Mouse (Mus musculus) heart, embryonic 11.5 days (tissue): Measurements from ENCODE around the gene Tubgcp2. TPM values are rescaled to one million over a fixed set of nuclear protein-coding genes. Genes with fewer than 3 reads are reported as not detected.

Experiments used
- ATAC-seq: fragments of 200-750 bp; cut with Nextera tagmentation; replicated peaks from 2 replicates; pipeline ENCODE4 v1.8.0; 2017; ENCODE audit warnings: moderate library complexity; ENCODE audit not compliant: insufficient number of reproducible peaks, low FRiP score, low TSS enrichment
- H3K27ac ChIP-seq: fragments of 300-500 bp; sonication (generic); 2 replicates; pipeline ENCODE4 v1.5.1; 2014; ENCODE audit warnings: mild to moderate bottlenecking, low read depth, low read length
- H3K27me3 ChIP-seq: fragments of 300-500 bp; sonication (generic); 2 replicates; pipeline ENCODE4 v1.6.1; 2014; ENCODE audit warnings: mild to moderate bottlenecking, low read length, mixed read lengths; ENCODE audit not compliant: control insufficient read depth, insufficient read depth
- H3K36me3 ChIP-seq: fragments of 300-500 bp; sonication (generic); 2 replicates; pipeline ENCODE4 v1.6.1; 2014; ENCODE audit warnings: mild to moderate bottlenecking, low read length, moderate library complexity, mixed read lengths; ENCODE audit not compliant: control insufficient read depth, insufficient read depth
- H3K4me1 ChIP-seq: fragments of 300-500 bp; sonication (generic); 2 replicates; pipeline ENCODE4 v1.6.1; 2014; ENCODE audit warnings: low read length; ENCODE audit not compliant: control insufficient read depth, insufficient read depth
- H3K4me2 ChIP-seq: fragments of 300-500 bp; sonication (generic); 2 replicates; pipeline ENCODE4 v1.6.1; 2014; ENCODE audit warnings: mild to moderate bottlenecking, moderate library complexity
- H3K4me3 ChIP-seq: fragments of 300-500 bp; sonication (generic); 2 replicates; pipeline ENCODE4 v1.5.1; 2014; ENCODE audit warnings: low read depth, low read length
- H3K9ac ChIP-seq: fragments of 300-500 bp; sonication (generic); 2 replicates; pipeline ENCODE4 v1.6.1; 2014; ENCODE audit warnings: mild to moderate bottlenecking, low read depth, low read length, moderate library complexity
- H3K9me3 ChIP-seq: fragments of 300-500 bp; sonication (generic); replicated peaks from 2 replicates; pipeline ENCODE4 v1.6.1; 2016; ENCODE audit warnings: low read length; ENCODE audit not compliant: control insufficient read depth
- WGBS: fragments of 180-500 bp; shearing (Covaris S2); extraction: QIAGEN DNeasy Blood & Tissue Kit; methylation state at CpG from one replicate; pipeline ENCODE4 v1.1.7; 2014; ENCODE audit not compliant: insufficient replicate concordance; 5-methylcytosine and 5-hydroxymethylcytosine counted together
- polyA plus RNA-seq: library from polyadenylated mRNA; unstranded; fragments of >200 nt; fragmentation: Nextera tagmentation; extraction: Ambion mirVana; gene quantifications from 2 replicates; pipeline ENCODE4 v1.2.1, GENCODE M21; 2014

Tubgcp2 gene
- polyA plus RNA-seq, 1 experiment from 2014 or later, result 37.3 TPM

GRCm38 (mm10) chr7:139970216-139970919 is 66.1 kb downstream of the Tubgcp2 start:
- Histone ChIP-seq H3K4me2 (no peak overlapping the region), H3K27ac (no peak overlapping the region), H3K27me3 (peaks cover 31% of the 10 kb centered on the region), H3K9me3 (no peaks in the 10 kb centered on the region), H3K4me3 (no peak overlapping the region), H3K9ac (no peak overlapping the region), H3K4me1 (no peaks in the 10 kb centered on the region), H3K36me3 (no peaks in the 10 kb centered on the region)
- no peak for ATAC-seq
- 80% methylated on average over 10 of the region's 10 CpGs for WGBS

- Histone ChIP-seq H3K27me3 (peaks cover 31% of the 10 kb centered on the region), H3K4me2 (no peak overlapping the region), H3K27ac (no peak overlapping the region), H3K4me3 (no peak overlapping the region), H3K36me3 (no peaks in the 10 kb centered on the region), H3K9ac (no peak overlapping the region), H3K9me3 (no peaks in the 10 kb centered on the region), H3K4me1 (no peaks in the 10 kb centered on the region)
- 48% methylated on average over 9 of the region's 10 CpGs for WGBS
- no peak for ATAC-seq
Measured at GRCm38 (mm10) chr7:139969348-139970130, 66.9 kb downstream of the Tubgcp2 start.

- Histone ChIP-seq H3K4me1 (no peaks in the 10 kb centered on the region), H3K4me2 (no peak overlapping the region), H3K36me3 (no peaks in the 10 kb centered on the region), H3K9ac (no peak overlapping the region), H3K27ac (no peak overlapping the region), H3K27me3 (peaks cover 31% of the 10 kb centered on the region), H3K4me3 (no peak overlapping the region), H3K9me3 (no peaks in the 10 kb centered on the region)
- ATAC-seq, result no peak
- 58% methylated on average over 5 of the region's 5 CpGs for WGBS
Measured at GRCm38 (mm10) chr7:139968428-139968827, 68.0 kb downstream of the Tubgcp2 start.

GRCm38 (mm10) chr7:139967175-139967574 is 69.3 kb downstream of the Tubgcp2 start:
- H3K27ac ChIP-seq, result no peak overlapping the region
- no peak for ATAC-seq
- 17% methylated on average over 4 of the region's 4 CpGs for WGBS
- no peak overlapping the region for H3K4me2 ChIP-seq
- no peaks in the 10 kb centered on the region for H3K36me3 ChIP-seq
- H3K9me3 ChIP-seq, result no peaks in the 10 kb centered on the region
- H3K27me3 ChIP-seq, result peaks cover 27% of the 10 kb centered on the region
- no peaks in the 10 kb centered on the region for H3K4me1 ChIP-seq
- no peak overlapping the region for H3K4me3 ChIP-seq
- no peak overlapping the region for H3K9ac ChIP-seq

GRCm38 (mm10) chr7:139963814-139964213 is 72.7 kb downstream of the Tubgcp2 start:
- ATAC-seq, result no peak
- H3K4me1 ChIP-seq, result no peaks in the 10 kb centered on the region
- no peaks in the 10 kb centered on the region for H3K36me3 ChIP-seq
- H3K27me3 ChIP-seq, result peaks cover 22% of the 10 kb centered on the region
- H3K9ac ChIP-seq, result no peak overlapping the region
- no peak overlapping the region for H3K4me2 ChIP-seq
- no peak overlapping the region for H3K4me3 ChIP-seq
- no peak overlapping the region for H3K27ac ChIP-seq
- no peaks in the 10 kb centered on the region for H3K9me3 ChIP-seq
- 55% methylated on average over 4 of the region's 4 CpGs for WGBS

GRCm38 (mm10) chr7:139961141-139961540 is 75.3 kb downstream of the Tubgcp2 start:
- Histone ChIP-seq H3K4me3 (no peak overlapping the region), H3K9ac (no peak overlapping the region), H3K4me2 (no peak overlapping the region), H3K4me1 (peaks cover 9% of the 10 kb centered on the region), H3K27ac (no peak overlapping the region), H3K36me3 (no peaks in the 10 kb centered on the region), H3K27me3 (peaks cover 34% of the 10 kb centered on the region), H3K9me3 (no peaks in the 10 kb centered on the region)
- 82% methylated on average over 10 of the region's 10 CpGs for whole genome bisulfite sequencing
- no peak for ATAC-seq

- Histone ChIP-seq H3K4me3 (no peak overlapping the region), H3K4me2 (no peak overlapping the region), H3K27me3 (peaks cover 45% of the 10 kb centered on the region), H3K36me3 (no peaks in the 10 kb centered on the region), H3K9me3 (no peaks in the 10 kb centered on the region), H3K4me1 (peaks cover 9% of the 10 kb centered on the region), H3K27ac (no peak overlapping the region), H3K9ac (no peak overlapping the region)
- 30% methylated on average over 11 of the region's 11 CpGs for WGBS
- ATAC-seq, result no peak
Measured at GRCm38 (mm10) chr7:139957958-139958357, 78.5 kb downstream of the Tubgcp2 start.

GRCm38 (mm10) chr7:139957437-139957836 is 79.0 kb downstream of the Tubgcp2 start:
- WGBS, result 36% methylated on average over 11 of the region's 11 CpGs
- H3K4me2 ChIP-seq, result no peak overlapping the region
- peaks cover 9% of the 10 kb centered on the region for H3K4me1 ChIP-seq
- no peaks in the 10 kb centered on the region for H3K36me3 ChIP-seq
- H3K9me3 ChIP-seq, result no peaks in the 10 kb centered on the region
- H3K9ac ChIP-seq, result no peak overlapping the region
- no peak overlapping the region for H3K4me3 ChIP-seq
- ATAC-seq, result no peak
- peaks cover 45% of the 10 kb centered on the region for H3K27me3 ChIP-seq
- no peak overlapping the region for H3K27ac ChIP-seq
